In the genomic region with DNA sequence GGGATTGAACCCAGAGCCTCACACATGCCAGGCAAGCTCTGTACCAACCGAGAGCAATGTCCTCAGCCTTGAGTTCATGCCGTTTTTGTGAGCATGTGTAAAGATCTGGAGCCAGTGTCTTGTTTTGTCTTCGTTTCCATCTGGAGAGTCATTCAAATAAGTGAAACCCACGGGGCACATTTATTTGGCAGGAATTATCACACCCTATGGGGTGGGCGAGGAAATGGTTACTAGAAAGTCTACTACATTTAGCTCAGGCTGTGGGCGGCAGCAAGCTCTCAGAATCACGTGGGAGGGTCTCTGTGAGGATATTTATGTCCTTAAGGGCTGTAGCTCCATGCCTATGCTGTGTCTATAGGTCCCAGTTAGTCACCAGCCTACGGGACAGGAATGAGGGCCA, we compare ENCODE assay signal across 13 mouse cellular contexts. TPM values are rescaled to one million over a fixed set of nuclear protein-coding genes. Genes with fewer than 3 reads are reported as not detected.
DNase-seq lines count a peak whose midpoint lies in the region; ATAC-seq and TF ChIP-seq lines count a peak whose summit lies in the region.
"Had no signal": no experiment of that assay in that cellular context is flagged by ENCODE, and none has a peak within 500 bp of the region (broad histone marks: within the 10 kb centered on the region; RNA-seq: fewer than 3 reads in every experiment).

No protein-coding gene starts in this region.

- H3K27me3 ChIP-seq in heart, embryonic 14.5 days (ENCODE audit: control insufficient read depth, insufficient read depth, low read length): no peaks in the 10 kb centered on the region
- no peaks in the 10 kb centered on the region for H3K27me3 ChIP-seq in midbrain, postnatal 0 days (ENCODE audit: insufficient read depth, low read length)
- H3K27me3 ChIP-seq in midbrain, embryonic 16.5 days (ENCODE audit: control insufficient read depth, insufficient read depth, low read depth, low read length): no peaks in the 10 kb centered on the region
- H3K27me3 ChIP-seq: embryonic facial prominence, embryonic 15.5 days; neural tube, embryonic 12.5 days had no signal

- H3K9ac ChIP-seq in heart, embryonic 14.5 days (ENCODE audit: low read length): peak overlapping the region; percentile 100
- H3K9ac ChIP-seq in midbrain, postnatal 0 days (replicated peaks; ENCODE audit: low read length, poor library complexity, severe bottlenecking): 0 out of 2 replicates have a peak overlapping the region, but pooled peaks have one; percentile 19
- no peak overlapping the region for H3K9ac ChIP-seq in midbrain, embryonic 16.5 days (ENCODE audit: low read depth, low read length)
- H3K9ac ChIP-seq: embryonic facial prominence, embryonic 15.5 days; neural tube, embryonic 12.5 days had no signal

- H3K36me3 ChIP-seq in heart, embryonic 14.5 days (ENCODE audit: control insufficient read depth, insufficient read depth, low read length): peaks cover 86% of the 10 kb centered on the region
- peaks cover 13% of the 10 kb centered on the region; the same call in 1 of the 2 replicates for H3K36me3 ChIP-seq in midbrain, postnatal 0 days (ENCODE audit: insufficient read depth, low read length)
- peaks cover 3% of the 10 kb centered on the region for H3K36me3 ChIP-seq in midbrain, embryonic 16.5 days (ENCODE audit: control insufficient read depth, insufficient read depth, low read length)

- ATAC-seq in heart, embryonic 14.5 days (ENCODE audit: insufficient number of reproducible peaks, insufficient read depth, low FRiP score, low read depth): 0 out of 2 replicates have a peak, but pooled peaks have one; percentile 28
- ATAC-seq in midbrain, postnatal 0 days (ENCODE audit: low FRiP score): no peak
- ATAC-seq in midbrain, embryonic 16.5 days: no peak
- ATAC-seq in cerebellum, adult (ENCODE audit: insufficient number of reproducible peaks, low FRiP score, low TSS enrichment): no peak

- H3K27ac ChIP-seq in heart, embryonic 14.5 days (replicated peaks in 1 of 2; ENCODE audit: control insufficient read depth in 1 of 2, insufficient read depth in 1 of 2, low read depth in 2 of 2, low read length in 2 of 2): peak overlapping the region; percentile 26 to 97
- H3K27ac ChIP-seq in midbrain, postnatal 0 days (ENCODE audit: low read depth, low read length): no peak overlapping the region
- H3K27ac ChIP-seq in midbrain, embryonic 16.5 days (ENCODE audit: low read length): no peak overlapping the region
- H3K27ac ChIP-seq: embryonic facial prominence, embryonic 15.5 days; macrophage had no signal

- 34% methylated on average over 8 of the region's 8 CpGs for WGBS in heart, embryonic 14.5 days
- 81% methylated on average over 8 of the region's 8 CpGs for WGBS in midbrain, postnatal 0 days
- 80% methylated on average over 8 of the region's 8 CpGs for WGBS in midbrain, embryonic 16.5 days

- H3K4me1 ChIP-seq in heart, embryonic 14.5 days (ENCODE audit: control insufficient read depth in 2 of 2, insufficient read depth in 2 of 2, low read length in 2 of 2): peaks cover 30 to 67% of the 10 kb centered on the region in 2 experiments
- peaks cover 26% of the 10 kb centered on the region for H3K4me1 ChIP-seq in midbrain, postnatal 0 days (ENCODE audit: insufficient read depth, low read length)
- peaks cover 74% of the 10 kb centered on the region for H3K4me1 ChIP-seq in midbrain, embryonic 16.5 days (ENCODE audit: control insufficient read depth, insufficient read depth, low read length)

- intact Hi-C loops in heart, postnatal 14 days (cut with DNase I): no loop called here

- no peak for TF ChIP-seq CTCF in midbrain, postnatal 0 days (IDR thresholded peaks at IDR 0.05)

- H3K9me3 ChIP-seq in heart, embryonic 14.5 days (ENCODE audit: control insufficient read depth, low read length): no peaks in the 10 kb centered on the region
- H3K9me3 ChIP-seq in midbrain, postnatal 0 days (ENCODE audit: low read length): no peaks in the 10 kb centered on the region
- no peaks in the 10 kb centered on the region for H3K9me3 ChIP-seq in midbrain, embryonic 16.5 days (replicated peaks; ENCODE audit: control insufficient read depth, low read length, poor library complexity, severe bottlenecking)
- H3K9me3 ChIP-seq: embryonic facial prominence, embryonic 15.5 days; neural tube, embryonic 12.5 days had no signal

- no peak for DNase-seq in heart, postnatal 14 days
- no peak for DNase-seq in midbrain, postnatal 0 days (ENCODE audit: low spot score)
- DNase-seq in layer of hippocampus, postnatal 14 days (ENCODE audit: low spot score in 2 of 2): peak; percentile 22 to 60
- peak; percentile 89 for DNase-seq in telencephalon, adult 2 months (ENCODE audit: low read depth, low spot score)
- no peak for DNase-seq in spleen, adult 12 weeks (ENCODE audit: low spot score)
- DNase-seq: cerebellum, adult 9-10 months; thymus, adult 2 months had no signal

- H3K4me3 ChIP-seq in heart, embryonic 14.5 days (ENCODE audit: control insufficient read depth in 1 of 2, insufficient read depth in 1 of 2, low read depth in 1 of 2, low read length in 2 of 2): peak overlapping the region; percentile 9 to 96; a peak in 3 of 4 replicates
- H3K4me3 ChIP-seq in midbrain, postnatal 0 days (ENCODE audit: low read depth, low read length): no peak overlapping the region
- no peak overlapping the region for H3K4me3 ChIP-seq in midbrain, embryonic 16.5 days (ENCODE audit: low read depth, low read length)
- H3K4me3 ChIP-seq: embryonic facial prominence, embryonic 15.5 days; neural tube, embryonic 12.5 days had no signal

- H3K4me2 ChIP-seq in heart, embryonic 14.5 days (ENCODE audit: low read length): peak overlapping the region; percentile 94
- no peak overlapping the region for H3K4me2 ChIP-seq in midbrain, postnatal 0 days (ENCODE audit: low read depth, low read length, poor library complexity, severe bottlenecking)
- H3K4me2 ChIP-seq in midbrain, embryonic 16.5 days (ENCODE audit: low read length): no peak overlapping the region
- H3K4me2 ChIP-seq: embryonic facial prominence, embryonic 15.5 days had no signal

RNA-seq across cellular contexts. Expression of a gene that starts 6.2 kb away (rescaled TPM):
- polyA plus RNA-seq in heart, embryonic 14.5 days (2014; fragmentation: Nextera tagmentation; extraction: Ambion mirVana): 28.8 and 36.2 TPM in 2 replicates
- 100 to 1,000 TPM; 318 to 323 TPM for total RNA-seq in heart, postnatal 14 days (2021)
- 77.1 and 86.9 TPM in 2 replicates for total RNA-seq in midbrain, postnatal 0 days (2014; rRNA removed)
- 3.3 and 3.5 TPM in 2 replicates for polyA plus RNA-seq in midbrain, postnatal 0 days (2015; fragmentation: Nextera tagmentation; extraction: Ambion mirVana)
- 4.0 and 5.5 TPM in 2 replicates for polyA plus RNA-seq in midbrain, embryonic 16.5 days (2015; fragmentation: Nextera tagmentation; extraction: Ambion mirVana)
- 10 to 100 TPM; 41.2 to 44.2 TPM for total RNA-seq in layer of hippocampus, postnatal 14 days (2021)

Comparison
In these comparisons a context has a peak if more than half of its experiments do, and no peak if none do; other contexts are left out.
1. H3K27ac ChIP-seq: peak in heart, embryonic 14.5 days (2 of 2); none in midbrain, postnatal 0 days (single experiment) and midbrain, embryonic 16.5 days (single experiment).
2. H3K4me3 ChIP-seq: peak in heart, embryonic 14.5 days (2 of 2); none in midbrain, postnatal 0 days (single experiment) and midbrain, embryonic 16.5 days (single experiment).
3. DNase-seq: peak in layer of hippocampus, postnatal 14 days (2 of 2) and telencephalon, adult 2 months (single experiment); none in heart, postnatal 14 days (0 of 2), midbrain, postnatal 0 days (single experiment) and spleen, adult 12 weeks (single experiment).